Mouse (Mus musculus): ENCODE measurements around the gene Ccdc28b. TPM values are rescaled to one million over a fixed set of nuclear protein-coding genes. Genes with fewer than 3 reads are reported as not detected.

Ccdc28b gene
- polyA plus RNA-seq, 1 experiment, result 13.6 TPM

GRCm38 (mm10) chr4:129588865-129589264 is 34.9 kb downstream of the Ccdc28b start:
- no peak for TF ChIP-seq CTCF (IDR thresholded peaks at IDR 0.05; ENCODE audit: borderline replicate concordance, insufficient read depth, low read length)
- no peak for TF ChIP-seq POLR2A (IDR thresholded peaks at IDR 0.05; ENCODE audit: low read depth, low read length)
- H3K4me1 ChIP-seq (ENCODE audit: control insufficient read depth, insufficient read depth, low read length), result no peaks in the 10 kb centered on the region
- no peak overlapping the region for H3K27ac ChIP-seq (ENCODE audit: insufficient read depth, low read length)
- H3K4me3 ChIP-seq (ENCODE audit: insufficient read depth, low read length), result no peak overlapping the region

GRCm38 (mm10) chr4:129586943-129587342 is 36.8 kb downstream of the Ccdc28b start:
- no peak overlapping the region for H3K4me3 ChIP-seq (ENCODE audit: insufficient read depth, low read length)
- no peaks in the 10 kb centered on the region for H3K4me1 ChIP-seq (ENCODE audit: control insufficient read depth, insufficient read depth, low read length)
- no peak for TF ChIP-seq POLR2A (IDR thresholded peaks at IDR 0.05; ENCODE audit: low read depth, low read length)
- TF ChIP-seq CTCF (IDR thresholded peaks at IDR 0.05; ENCODE audit: borderline replicate concordance, insufficient read depth, low read length), result no peak
- no peak overlapping the region for H3K27ac ChIP-seq (ENCODE audit: insufficient read depth, low read length)

GRCm38 (mm10) chr4:129585773-129586172 is 38.0 kb downstream of the Ccdc28b start:
- H3K4me1 ChIP-seq (ENCODE audit: control insufficient read depth, insufficient read depth, low read length), result no peaks in the 10 kb centered on the region
- H3K4me3 ChIP-seq (ENCODE audit: insufficient read depth, low read length), result no peak overlapping the region
- TF ChIP-seq CTCF (IDR thresholded peaks at IDR 0.05; ENCODE audit: borderline replicate concordance, insufficient read depth, low read length) (no peak), POLR2A (IDR thresholded peaks at IDR 0.05; ENCODE audit: low read depth, low read length) (no peak)
- no peak overlapping the region for H3K27ac ChIP-seq (ENCODE audit: insufficient read depth, low read length)

GRCm38 (mm10) chr4:129584884-129585608 is 38.7 kb downstream of the Ccdc28b start:
- TF ChIP-seq CTCF (IDR thresholded peaks at IDR 0.05; ENCODE audit: borderline replicate concordance, insufficient read depth, low read length), result peak; percentile 53; the same call in 1 of the 2 replicates
- peak; percentile 60 for TF ChIP-seq POLR2A (IDR thresholded peaks at IDR 0.05; ENCODE audit: low read depth, low read length)
- Histone ChIP-seq H3K4me1 (ENCODE audit: control insufficient read depth, insufficient read depth, low read length) (no peaks in the 10 kb centered on the region), H3K4me3 (ENCODE audit: insufficient read depth, low read length) (peak overlapping the region; percentile 30), H3K27ac (ENCODE audit: insufficient read depth, low read length) (peak overlapping the region; percentile 29)

- H3K4me1 ChIP-seq (ENCODE audit: control insufficient read depth, insufficient read depth, low read length), result no peaks in the 10 kb centered on the region
- peak overlapping the region; percentile 30; the same call in 1 of the 2 replicates for H3K4me3 ChIP-seq (ENCODE audit: insufficient read depth, low read length)
- TF ChIP-seq CTCF (IDR thresholded peaks at IDR 0.05; ENCODE audit: borderline replicate concordance, insufficient read depth, low read length) (no peak), POLR2A (IDR thresholded peaks at IDR 0.05; ENCODE audit: low read depth, low read length) (no peak)
- peak overlapping the region; percentile 29; the same call in 1 of the 2 replicates for H3K27ac ChIP-seq (ENCODE audit: insufficient read depth, low read length)
These were observed 39.4 kb downstream of the Ccdc28b start for GRCm38 (mm10) chr4:129584370-129584769.

- TF ChIP-seq POLR2A (IDR thresholded peaks at IDR 0.05; ENCODE audit: low read depth, low read length), result no peak
- TF ChIP-seq CTCF (IDR thresholded peaks at IDR 0.05; ENCODE audit: borderline replicate concordance, insufficient read depth, low read length), result no peak
- no peak overlapping the region for H3K27ac ChIP-seq (ENCODE audit: insufficient read depth, low read length)
These were observed 41.5 kb downstream of the Ccdc28b start for GRCm38 (mm10) chr4:129582251-129582650.

GRCm38 (mm10) chr4:129580347-129580746 is 43.4 kb downstream of the Ccdc28b start:
- TF ChIP-seq CTCF (IDR thresholded peaks at IDR 0.05; ENCODE audit: borderline replicate concordance, insufficient read depth, low read length) (no peak), POLR2A (IDR thresholded peaks at IDR 0.05; ENCODE audit: low read depth, low read length) (no peak)
- Histone ChIP-seq H3K27ac (ENCODE audit: insufficient read depth, low read length) (no peak overlapping the region), H3K4me3 (ENCODE audit: insufficient read depth, low read length) (no peak overlapping the region), H3K4me1 (ENCODE audit: control insufficient read depth, insufficient read depth, low read length) (no peaks in the 10 kb centered on the region)

More at GRCm38 (mm10) chr4:129582251-129582650, 41.5 kb downstream of the Ccdc28b start:
- Histone ChIP-seq H3K4me3 (ENCODE audit: insufficient read depth, low read length) (no peak overlapping the region), H3K4me1 (ENCODE audit: control insufficient read depth, insufficient read depth, low read length) (no peaks in the 10 kb centered on the region)

- TF ChIP-seq POLR2A (IDR thresholded peaks at IDR 0.05; ENCODE audit: low read depth, low read length) (no peak), CTCF (IDR thresholded peaks at IDR 0.05; ENCODE audit: borderline replicate concordance, insufficient read depth, low read length) (no peak)
- H3K4me3 ChIP-seq (ENCODE audit: insufficient read depth, low read length), result no peak within 1 kb of the TSS
- H3K4me1 ChIP-seq (ENCODE audit: control insufficient read depth, insufficient read depth, low read length), result no peaks in the 10 kb centered on the region
- H3K27ac ChIP-seq (ENCODE audit: insufficient read depth, low read length), result no peak within 1 kb of the TSS
These were observed 45.3 kb downstream of the Ccdc28b start, which contains the start of gene Fam167b for GRCm38 (mm10) chr4:129578466-129578865. Fam167b (minus strand) TSS chr4:129578549.

GRCm38 (mm10) chr4:129577688-129578087 is 46.1 kb downstream of the Ccdc28b start:
- Histone ChIP-seq H3K27ac (ENCODE audit: insufficient read depth, low read length) (no peak overlapping the region), H3K4me1 (ENCODE audit: control insufficient read depth, insufficient read depth, low read length) (no peaks in the 10 kb centered on the region), H3K4me3 (ENCODE audit: insufficient read depth, low read length) (no peak overlapping the region)
- TF ChIP-seq POLR2A (IDR thresholded peaks at IDR 0.05; ENCODE audit: low read depth, low read length), result no peak
- TF ChIP-seq CTCF (IDR thresholded peaks at IDR 0.05; ENCODE audit: borderline replicate concordance, insufficient read depth, low read length), result no peak

GRCm38 (mm10) chr4:129576863-129577491 is 46.8 kb downstream of the Ccdc28b start:
- TF ChIP-seq CTCF (IDR thresholded peaks at IDR 0.05; ENCODE audit: borderline replicate concordance, insufficient read depth, low read length) (peak; percentile 30; the same call in 1 of the 2 replicates), POLR2A (IDR thresholded peaks at IDR 0.05; ENCODE audit: low read depth, low read length) (no peak)
- H3K4me3 ChIP-seq (ENCODE audit: insufficient read depth, low read length), result no peak overlapping the region
- H3K4me1 ChIP-seq (ENCODE audit: control insufficient read depth, insufficient read depth, low read length), result no peaks in the 10 kb centered on the region
- no peak overlapping the region for H3K27ac ChIP-seq (ENCODE audit: insufficient read depth, low read length)
